Mouse (Mus musculus): ENCODE results near the gene Gadl1. TPM values are rescaled to one million over a fixed set of nuclear protein-coding genes. Genes with fewer than 3 reads are reported as not detected.

Gene Gadl1
- polyA plus RNA-seq, 1 experiment from 2014 or later = 0.22 TPM

DNA sequence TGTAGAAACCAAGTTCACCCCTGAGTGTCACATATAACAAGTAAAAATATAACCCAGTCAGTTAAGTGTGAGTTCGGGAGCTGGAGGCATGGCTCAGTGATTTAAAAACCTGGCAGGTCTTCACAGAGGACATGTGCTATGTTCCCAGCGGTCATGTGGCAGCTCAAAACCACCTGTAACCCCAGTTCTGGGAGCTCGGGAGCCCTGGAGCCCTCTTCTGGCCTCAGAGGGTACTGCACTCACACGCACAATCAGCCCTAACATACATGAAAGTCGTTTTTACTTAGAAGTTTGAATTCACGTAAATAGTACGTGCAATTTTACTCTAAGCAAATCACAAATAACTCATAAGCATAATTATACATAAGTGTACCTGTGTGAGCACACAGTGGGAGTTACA lies 81.4 kb downstream of the Gadl1 start:
- no peak for ATAC-seq (ENCODE audit: low FRiP score, low read depth)

DNA sequence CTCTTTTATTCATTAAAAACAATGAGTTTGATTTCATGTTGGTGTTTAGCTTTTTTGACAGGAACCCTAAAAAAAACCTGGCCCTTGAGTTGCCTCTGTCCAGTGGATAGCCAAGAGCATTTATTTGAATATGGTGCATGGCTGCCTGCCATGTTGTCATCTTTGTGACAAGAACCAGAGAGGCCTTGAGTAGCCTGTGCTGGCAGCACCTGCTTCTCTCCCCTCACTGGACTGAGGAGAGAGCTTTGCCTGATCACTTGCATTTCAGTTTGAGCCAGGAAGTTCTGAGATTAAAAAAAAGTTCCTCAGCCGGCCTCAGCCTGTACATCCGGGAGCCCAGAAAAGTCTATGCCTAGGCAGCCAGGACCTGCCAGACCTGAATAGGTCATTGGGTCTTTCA lies 85.5 kb downstream of the Gadl1 start:
- no peaks in the 10 kb centered on the region for H3K36me3 ChIP-seq
- H3K9me3 ChIP-seq = no peaks in the 10 kb centered on the region
- no peak overlapping the region for H3K4me3 ChIP-seq
- no peaks in the 10 kb centered on the region for H3K27me3 ChIP-seq
- 90% methylated on average over 2 of the region's 2 CpGs for WGBS
- ATAC-seq (ENCODE audit: low FRiP score, low read depth) = no peak
- H3K9ac ChIP-seq = no peak overlapping the region
- peaks cover 6% of the 10 kb centered on the region; the same call in 1 of the 2 replicates for H3K4me1 ChIP-seq (replicated peaks)
- H3K27ac ChIP-seq (replicated peaks) = no peak overlapping the region
- no peak overlapping the region for H3K4me2 ChIP-seq

More for the DNA sequence above, 81.4 kb downstream of the Gadl1 start:
- no peak overlapping the region for H3K27ac ChIP-seq (replicated peaks)
- no peak overlapping the region for H3K4me3 ChIP-seq
- H3K4me2 ChIP-seq = no peak overlapping the region
- H3K27me3 ChIP-seq = no peaks in the 10 kb centered on the region
- H3K36me3 ChIP-seq = no peaks in the 10 kb centered on the region
- WGBS = 91% methylated on average over 7 of the region's 7 CpGs
- H3K9me3 ChIP-seq = no peaks in the 10 kb centered on the region
- no peaks in the 10 kb centered on the region for H3K4me1 ChIP-seq (replicated peaks)
- H3K9ac ChIP-seq = no peak overlapping the region

DNA sequence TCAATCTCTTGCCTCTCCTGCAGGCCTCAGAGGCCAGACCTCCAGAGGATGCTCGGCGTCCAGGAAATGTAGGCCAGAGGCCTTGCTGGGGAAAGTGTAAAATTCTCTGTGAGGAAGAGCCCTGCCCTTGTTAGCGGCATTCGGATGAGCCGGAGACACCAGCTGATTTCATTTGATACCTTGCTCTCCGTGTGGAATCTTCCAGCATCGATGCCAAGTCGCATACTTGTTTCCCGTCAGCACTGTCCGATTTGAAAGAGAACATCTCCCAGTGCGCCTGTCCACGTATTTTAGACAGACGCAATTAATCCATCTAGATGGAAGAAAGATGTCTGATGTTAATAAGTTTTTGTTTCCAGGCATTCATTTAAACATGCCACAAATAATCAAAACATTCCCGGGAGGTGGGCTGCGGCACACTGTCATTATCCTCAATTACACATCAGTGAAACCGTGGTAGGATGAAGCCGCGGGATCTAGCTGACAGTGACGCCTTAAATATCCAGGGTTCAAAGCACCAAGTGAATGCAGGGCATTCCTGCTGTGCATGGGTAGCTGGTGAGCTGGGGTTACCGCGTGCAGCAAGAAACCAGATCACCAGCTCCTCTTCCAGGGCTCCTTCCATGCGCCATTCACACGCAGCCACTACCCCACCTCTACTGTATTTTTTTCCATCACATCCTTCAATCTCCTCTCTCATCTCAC lies 86.8 kb downstream of the Gadl1 start:
- Histone ChIP-seq H3K4me1 (replicated peaks) (peaks cover 6% of the 10 kb centered on the region; the same call in 1 of the 2 replicates), H3K36me3 (no peaks in the 10 kb centered on the region), H3K27me3 (no peaks in the 10 kb centered on the region), H3K27ac (replicated peaks) (no peak overlapping the region), H3K4me2 (no peak overlapping the region), H3K9ac (no peak overlapping the region), H3K4me3 (no peak overlapping the region), H3K9me3 (no peaks in the 10 kb centered on the region)
- no peak for ATAC-seq (ENCODE audit: low FRiP score, low read depth)
- WGBS = 63% methylated on average over 23 of the region's 23 CpGs

DNA sequence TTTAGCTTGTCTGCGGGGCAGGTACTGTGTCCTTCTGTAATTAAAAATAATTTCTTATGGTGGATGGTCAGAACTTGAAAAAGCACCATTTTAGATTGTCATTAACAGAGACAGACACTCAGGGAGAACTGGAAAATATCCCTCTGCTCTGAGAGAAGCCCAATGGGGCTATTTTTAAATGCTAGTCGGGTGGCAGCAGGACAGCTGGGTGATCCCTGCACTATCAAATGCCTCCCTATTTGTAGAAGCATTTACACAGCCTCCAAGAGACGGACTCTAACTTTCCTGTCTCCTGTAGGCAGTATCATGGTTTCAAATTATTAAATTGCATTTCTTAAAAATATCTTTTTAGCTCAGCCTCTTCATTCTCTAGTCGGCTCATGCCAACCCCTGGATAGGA lies 89.1 kb downstream of the Gadl1 start:
- H3K4me1 ChIP-seq (replicated peaks) = peaks cover 6% of the 10 kb centered on the region; the same call in 1 of the 2 replicates
- WGBS = 72% methylated on average over 4 of the region's 4 CpGs
- no peak for ATAC-seq (ENCODE audit: low FRiP score, low read depth)

DNA sequence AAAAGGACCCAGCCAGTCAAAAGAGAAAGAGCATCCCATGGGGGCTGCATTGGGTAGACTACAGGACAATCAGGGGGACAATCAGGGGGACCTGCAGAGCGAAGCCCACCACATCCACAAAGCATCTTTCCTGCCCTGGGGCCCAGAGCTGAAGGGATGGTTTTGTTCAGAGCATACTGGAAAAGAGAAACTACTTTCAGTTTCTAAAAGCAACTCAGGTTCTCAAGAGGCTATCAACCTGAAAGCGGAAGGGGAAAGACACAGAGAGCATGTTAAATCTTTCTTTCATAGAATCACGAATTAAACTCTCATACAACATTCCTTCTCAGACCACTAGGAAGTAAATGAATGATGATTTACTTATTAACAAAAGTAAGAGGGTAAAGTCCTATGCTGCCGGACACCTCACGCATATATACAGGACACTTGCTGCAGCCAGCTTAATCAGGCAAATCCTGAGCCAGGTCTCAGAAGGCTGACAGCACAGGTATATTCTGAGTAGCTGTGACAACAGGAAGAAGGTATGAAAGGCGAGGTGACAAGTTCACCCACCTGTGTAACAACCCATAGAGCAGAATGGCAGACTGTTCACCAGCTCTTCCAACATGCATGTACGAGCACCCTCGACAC lies 90.2 kb downstream of the Gadl1 start:
- no peak overlapping the region for H3K4me3 ChIP-seq
- 83% methylated on average over 8 of the region's 8 CpGs for WGBS
- no peaks in the 10 kb centered on the region for H3K36me3 ChIP-seq
- H3K4me1 ChIP-seq (replicated peaks) = peaks cover 6% of the 10 kb centered on the region; the same call in 1 of the 2 replicates
- no peak overlapping the region for H3K27ac ChIP-seq (replicated peaks)
- H3K9me3 ChIP-seq = no peaks in the 10 kb centered on the region
- ATAC-seq (ENCODE audit: low FRiP score, low read depth) = no peak
- no peaks in the 10 kb centered on the region for H3K27me3 ChIP-seq
- H3K4me2 ChIP-seq = no peak overlapping the region
- H3K9ac ChIP-seq = no peak overlapping the region

More for the DNA sequence above, 89.1 kb downstream of the Gadl1 start:
- no peaks in the 10 kb centered on the region for H3K27me3 ChIP-seq
- no peak overlapping the region for H3K9ac ChIP-seq
- no peak overlapping the region for H3K4me3 ChIP-seq
- no peaks in the 10 kb centered on the region for H3K36me3 ChIP-seq
- H3K27ac ChIP-seq (replicated peaks) = no peak overlapping the region
- no peaks in the 10 kb centered on the region for H3K9me3 ChIP-seq
- no peak overlapping the region for H3K4me2 ChIP-seq

DNA sequence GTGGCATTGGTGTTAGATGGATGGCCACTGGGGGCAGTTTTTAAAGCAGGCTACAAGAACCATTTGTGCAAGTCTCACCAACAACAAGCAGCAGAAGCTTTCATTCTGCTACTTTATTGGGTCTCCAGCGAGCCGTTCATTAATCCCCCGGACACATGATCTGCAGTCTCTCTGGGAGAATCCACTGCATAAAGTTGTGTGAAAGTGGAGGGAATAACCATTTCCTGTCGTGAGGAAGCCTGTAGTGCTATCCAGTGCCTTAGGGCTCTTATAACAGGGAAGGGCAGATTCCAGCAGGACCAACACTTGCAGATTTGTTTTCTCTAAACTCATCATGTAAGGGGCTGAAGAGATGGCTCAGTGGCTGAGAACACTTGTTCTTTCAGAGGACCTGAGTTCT lies 104.7 kb downstream of the Gadl1 start:
- ATAC-seq (ENCODE audit: low FRiP score, low read depth) = no peak
- 49% methylated on average over 4 of the region's 4 CpGs for WGBS
- Histone ChIP-seq H3K4me1 (replicated peaks) (no peaks in the 10 kb centered on the region), H3K9me3 (no peaks in the 10 kb centered on the region), H3K9ac (no peak overlapping the region), H3K4me2 (no peak overlapping the region), H3K36me3 (no peaks in the 10 kb centered on the region), H3K27me3 (no peaks in the 10 kb centered on the region), H3K27ac (replicated peaks) (no peak overlapping the region), H3K4me3 (no peak overlapping the region)

DNA sequence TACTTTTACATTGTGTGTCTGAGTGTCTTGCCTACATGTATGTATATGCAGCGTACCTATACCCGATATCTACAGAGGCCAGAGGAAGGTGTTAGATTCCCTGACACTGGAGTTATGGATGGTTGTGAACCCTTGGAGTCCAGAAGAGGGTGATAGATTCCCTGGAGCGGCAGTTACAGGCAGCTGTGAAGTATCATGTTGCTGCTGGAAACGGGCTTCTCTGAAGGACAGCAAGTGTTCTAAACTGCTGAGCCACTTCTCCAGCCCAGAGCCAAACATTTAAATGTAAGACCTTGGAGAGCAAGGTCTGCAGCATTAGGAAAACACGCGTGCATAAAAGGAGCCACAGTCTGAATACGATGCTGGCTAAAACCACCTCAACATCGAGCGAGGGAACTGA lies 107.0 kb downstream of the Gadl1 start:
- no peaks in the 10 kb centered on the region for H3K4me1 ChIP-seq (replicated peaks)
- H3K9me3 ChIP-seq = no peaks in the 10 kb centered on the region
- no peak overlapping the region for H3K4me3 ChIP-seq
- no peak overlapping the region for H3K9ac ChIP-seq
- 88% methylated on average over 9 of the region's 9 CpGs for WGBS
- no peak overlapping the region for H3K27ac ChIP-seq (replicated peaks)
- no peak overlapping the region for H3K4me2 ChIP-seq
- no peaks in the 10 kb centered on the region for H3K36me3 ChIP-seq
- no peaks in the 10 kb centered on the region for H3K27me3 ChIP-seq
- ATAC-seq (ENCODE audit: low FRiP score, low read depth) = no peak

DNA sequence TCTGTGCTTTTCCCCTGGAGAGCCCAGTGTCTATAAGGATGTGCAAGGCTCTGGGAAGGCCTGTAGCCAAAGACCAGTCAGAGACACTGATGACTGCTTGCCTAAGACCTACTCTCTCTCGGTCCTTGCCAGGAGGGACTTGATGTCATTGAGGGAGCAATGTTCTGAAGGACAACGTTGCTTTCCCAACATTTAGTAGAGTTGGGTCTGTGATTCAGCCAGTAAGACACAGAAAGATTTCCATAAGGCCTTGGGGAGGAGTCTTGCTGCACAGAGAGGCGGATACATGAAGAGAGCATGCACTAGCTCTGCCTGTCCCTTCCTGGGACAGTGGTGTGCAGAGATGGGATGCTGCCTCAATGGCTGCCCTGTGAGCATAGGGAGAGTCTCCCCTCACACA lies 107.8 kb downstream of the Gadl1 start:
- H3K9ac ChIP-seq = no peak overlapping the region
- no peak for ATAC-seq (ENCODE audit: low FRiP score, low read depth)
- WGBS = 89% methylated on average over 3 of the region's 3 CpGs

DNA sequence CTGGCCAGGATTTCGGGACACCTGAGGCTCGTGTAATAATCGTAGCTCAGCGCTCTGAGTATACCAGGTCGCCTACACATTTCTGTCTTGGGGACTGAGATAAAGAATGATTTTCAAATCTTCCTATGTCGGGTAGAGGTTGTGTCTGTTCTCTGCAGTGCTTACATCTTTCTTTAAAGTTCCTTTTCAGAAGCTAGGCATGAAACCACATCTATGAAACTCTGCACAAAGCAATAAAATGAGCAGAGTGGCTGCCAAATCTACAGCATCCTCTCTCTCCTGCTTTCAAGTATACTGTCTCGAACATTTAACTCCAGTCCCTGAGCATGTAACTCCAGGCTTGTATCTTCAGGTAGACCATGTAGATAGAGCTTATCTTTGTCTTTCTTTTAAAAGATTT lies 109.3 kb downstream of the Gadl1 start:
- Histone ChIP-seq H3K4me1 (replicated peaks) (no peaks in the 10 kb centered on the region), H3K36me3 (no peaks in the 10 kb centered on the region), H3K4me3 (no peak overlapping the region), H3K27ac (replicated peaks) (no peak overlapping the region), H3K9ac (no peak overlapping the region), H3K4me2 (no peak overlapping the region), H3K27me3 (no peaks in the 10 kb centered on the region), H3K9me3 (no peaks in the 10 kb centered on the region)
- no peak for ATAC-seq (ENCODE audit: low FRiP score, low read depth)
- 91% methylated on average over 7 of the region's 7 CpGs for WGBS

More for the DNA sequence above, 107.8 kb downstream of the Gadl1 start:
- H3K4me3 ChIP-seq = no peak overlapping the region
- H3K9me3 ChIP-seq = no peaks in the 10 kb centered on the region
- H3K27ac ChIP-seq (replicated peaks) = no peak overlapping the region
- H3K36me3 ChIP-seq = no peaks in the 10 kb centered on the region
- no peaks in the 10 kb centered on the region for H3K4me1 ChIP-seq (replicated peaks)
- H3K4me2 ChIP-seq = no peak overlapping the region
- no peaks in the 10 kb centered on the region for H3K27me3 ChIP-seq

DNA sequence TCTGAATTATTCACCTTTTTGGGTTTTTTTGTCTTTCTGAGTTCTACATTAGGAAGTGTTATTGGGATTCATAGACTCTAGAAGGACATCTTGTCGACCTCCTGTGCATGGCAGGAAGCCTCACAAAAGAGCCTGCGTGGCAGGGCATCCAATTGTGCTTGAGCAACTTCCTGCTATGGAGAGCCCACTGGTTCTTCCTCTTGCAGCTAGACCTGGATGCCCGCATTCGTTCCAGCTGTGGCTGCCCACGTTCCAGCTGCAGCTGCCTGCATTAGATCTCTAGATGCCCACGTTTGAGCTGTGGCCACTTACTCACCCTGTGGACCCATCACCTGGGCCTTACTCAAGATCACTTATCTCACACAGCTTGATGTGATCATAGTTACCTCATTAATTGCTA lies 116.1 kb downstream of the Gadl1 start:
- whole genome bisulfite sequencing = 86% methylated on average over 6 of the region's 6 CpGs
- no peak overlapping the region for H3K9ac ChIP-seq
- no peaks in the 10 kb centered on the region for H3K27me3 ChIP-seq
- ATAC-seq (ENCODE audit: low FRiP score, low read depth) = no peak
- H3K4me1 ChIP-seq (replicated peaks) = no peaks in the 10 kb centered on the region
- H3K27ac ChIP-seq (replicated peaks) = no peak overlapping the region
- H3K4me2 ChIP-seq = no peak overlapping the region
- no peaks in the 10 kb centered on the region for H3K36me3 ChIP-seq
- H3K9me3 ChIP-seq = no peaks in the 10 kb centered on the region
- H3K4me3 ChIP-seq = no peak overlapping the region

DNA sequence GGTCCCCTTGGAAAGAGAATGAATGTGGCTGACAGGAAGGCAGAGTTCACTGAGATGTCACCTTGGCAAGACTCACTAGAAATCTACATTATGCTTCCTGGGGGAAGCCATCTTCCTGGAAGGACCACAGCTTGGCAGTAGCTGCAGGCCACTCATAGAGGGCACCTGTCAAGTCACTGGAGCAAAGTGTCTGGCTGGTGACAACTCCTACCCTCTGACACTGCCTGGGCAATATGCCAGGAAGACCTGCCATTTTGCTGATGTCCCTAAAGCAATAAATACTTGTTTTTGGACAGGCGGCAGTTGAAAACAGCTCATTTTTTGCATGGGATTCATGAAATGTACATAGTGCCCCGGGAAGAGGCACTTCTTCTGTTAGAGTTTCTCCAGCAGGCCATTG lies 119.8 kb downstream of the Gadl1 start:
- WGBS = 83% methylated on average over 2 of the region's 2 CpGs
- Histone ChIP-seq H3K27ac (replicated peaks) (no peak overlapping the region), H3K4me2 (no peak overlapping the region), H3K27me3 (no peaks in the 10 kb centered on the region), H3K9ac (no peak overlapping the region), H3K36me3 (no peaks in the 10 kb centered on the region), H3K9me3 (no peaks in the 10 kb centered on the region), H3K4me3 (no peak overlapping the region), H3K4me1 (replicated peaks) (no peaks in the 10 kb centered on the region)
- ATAC-seq (ENCODE audit: low FRiP score, low read depth) = no peak

DNA sequence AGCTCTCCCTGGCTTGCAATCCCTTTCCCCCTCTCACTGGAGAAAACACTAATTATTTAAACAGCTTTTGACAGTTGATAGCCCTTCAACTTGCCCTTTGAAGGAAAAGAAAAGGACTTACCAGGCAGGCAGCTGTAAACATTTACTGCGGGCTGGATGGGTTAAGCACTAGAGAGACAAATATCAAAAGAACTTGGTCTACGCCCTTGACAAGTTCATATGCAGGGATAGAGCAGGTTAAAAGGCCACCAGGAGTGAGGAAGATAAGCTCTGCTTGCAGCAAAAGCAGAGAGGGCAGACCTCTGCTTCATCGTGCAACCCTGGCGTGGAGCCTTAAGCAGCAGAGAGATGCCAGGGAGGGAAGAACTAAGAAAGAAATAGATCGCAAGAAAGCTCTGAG lies 123.5 kb downstream of the Gadl1 start:
- 72% methylated on average over 5 of the region's 5 CpGs for WGBS
- no peak overlapping the region for H3K4me3 ChIP-seq
- no peaks in the 10 kb centered on the region for H3K4me1 ChIP-seq (replicated peaks)
- no peaks in the 10 kb centered on the region for H3K9me3 ChIP-seq
- no peaks in the 10 kb centered on the region for H3K27me3 ChIP-seq
- H3K36me3 ChIP-seq = no peaks in the 10 kb centered on the region
- no peak overlapping the region for H3K27ac ChIP-seq (replicated peaks)
- no peak overlapping the region for H3K4me2 ChIP-seq
- H3K9ac ChIP-seq = no peak overlapping the region
- no peak for ATAC-seq (ENCODE audit: low FRiP score, low read depth)
